Mouse (Mus musculus) gastrocnemius, adult 18-20 months (tissue): ENCODE measurements at regions not wholly inside any gene's neighbourhood (a gene's known extent, or its start where the extent isn't known, plus 50 kb on each side); places are given as distances from the start of the nearest gene placed in this dataset.
"Not testable (repeated sequence)": the region's sequence is repeated elsewhere in the genome, so short reads cannot be mapped to it uniquely, and the experiment has no call there.

ENCODE experiments used
- DNase-seq: peaks from one replicate; pipeline ENCODE4 v3.0.0; 2021; ENCODE audit warnings: low spot score

GRCm38 (mm10) chr12:25469181-25469580, 372.2 kb upstream of the Id2 start:
- DNase-seq, result no peak

GRCm38 (mm10) chr12:25467789-25468188, 370.8 kb upstream of the Id2 start:
- DNase-seq, result no peak

GRCm38 (mm10) chr12:25462690-25463089, 365.8 kb upstream of the Id2 start:
- not testable (repeated sequence) for DNase-seq

- no peak for DNase-seq
These were observed 358.5 kb upstream of the Id2 start for GRCm38 (mm10) chr12:25455281-25455989.

GRCm38 (mm10) chr12:25453356-25453755, 356.4 kb upstream of the Id2 start:
- DNase-seq, result no peak

- DNase-seq, result no peak
These were observed 354.2 kb upstream of the Id2 start for GRCm38 (mm10) chr12:25451156-25451555.

- DNase-seq, result no peak
These were observed 347.4 kb upstream of the Id2 start for GRCm38 (mm10) chr12:25444355-25444754.

GRCm38 (mm10) chr12:25439029-25439551, 342.1 kb upstream of the Id2 start:
- no peak for DNase-seq

GRCm38 (mm10) chr12:25438217-25439028, 341.5 kb upstream of the Id2 start:
- DNase-seq, result no peak

- DNase-seq, result no peak
These were observed 340.6 kb upstream of the Id2 start for GRCm38 (mm10) chr12:25437556-25437955.

- no peak for DNase-seq
These were observed 339.4 kb upstream of the Id2 start for GRCm38 (mm10) chr12:25436220-25436911.

- no peak for DNase-seq
These were observed 335.9 kb upstream of the Id2 start for GRCm38 (mm10) chr12:25432796-25433195.

GRCm38 (mm10) chr12:25430911-25431310, 334.0 kb upstream of the Id2 start:
- DNase-seq, result no peak

GRCm38 (mm10) chr12:25427911-25428642, 331.1 kb upstream of the Id2 start:
- peak; percentile 15 for DNase-seq

- no peak for DNase-seq
These were observed 320.4 kb upstream of the Id2 start for GRCm38 (mm10) chr12:25417336-25417735.

- DNase-seq, result no peak
These were observed 319.6 kb upstream of the Id2 start for GRCm38 (mm10) chr12:25416571-25416970.

GRCm38 (mm10) chr12:25415641-25416040, 318.7 kb upstream of the Id2 start:
- DNase-seq, result no peak

- no peak for DNase-seq
These were observed 318.3 kb upstream of the Id2 start for GRCm38 (mm10) chr12:25415232-25415631.

- no peak for DNase-seq
These were observed 310.4 kb upstream of the Id2 start for GRCm38 (mm10) chr12:25407301-25407700.

- DNase-seq, result no peak
These were observed 303.4 kb upstream of the Id2 start for GRCm38 (mm10) chr12:25400326-25400725.

- no peak for DNase-seq
These were observed 301.8 kb upstream of the Id2 start for GRCm38 (mm10) chr12:25398726-25399125.
